Mouse (Mus musculus) midbrain, embryonic 13.5 days (tissue): ENCODE results near the gene Fanci. TPM values are rescaled to one million over a fixed set of nuclear protein-coding genes. Genes with fewer than 3 reads are reported as not detected.

Experiments
- ATAC-seq: fragments of 200-750 bp; cut with Nextera tagmentation; 2 replicates; pipeline ENCODE4 v1.8.0; 2017; ENCODE audit warnings: mild to moderate bottlenecking, moderate TSS enrichment, moderate library complexity
- H3K27ac ChIP-seq: fragments of 300-500 bp; sonication (generic); 2 replicates; pipeline ENCODE4 v1.5.1; 2015; ENCODE audit warnings: inconsistent platforms, mild to moderate bottlenecking, moderate library complexity
- H3K27me3 ChIP-seq: fragments of 300-500 bp; sonication (generic); 2 replicates; pipeline ENCODE4 v1.6.1; 2015; ENCODE audit warnings: mild to moderate bottlenecking, inconsistent platforms
- H3K36me3 ChIP-seq: fragments of 300-500 bp; sonication (generic); 2 replicates; pipeline ENCODE4 v1.6.1; 2015; ENCODE audit warnings: mild to moderate bottlenecking, inconsistent platforms
- H3K4me1 ChIP-seq: fragments of 300-500 bp; sonication (generic); replicated peaks from 2 replicates; pipeline ENCODE4 v1.6.1; 2015; ENCODE audit warnings: inconsistent platforms
- H3K4me2 ChIP-seq: fragments of 300-500 bp; sonication (generic); replicated peaks from 2 replicates; pipeline ENCODE4 v1.6.1; 2015; ENCODE audit warnings: moderate library complexity, mild to moderate bottlenecking, inconsistent platforms
- H3K4me3 ChIP-seq: fragments of 300-500 bp; sonication (generic); replicated peaks from 2 replicates; pipeline ENCODE4 v1.5.1; 2015; ENCODE audit warnings: mild to moderate bottlenecking, inconsistent platforms
- H3K9ac ChIP-seq: fragments of 300-500 bp; sonication (generic); replicated peaks from 2 replicates; pipeline ENCODE4 v1.6.1; 2015; ENCODE audit warnings: mild to moderate bottlenecking, inconsistent platforms
- H3K9me3 ChIP-seq: fragments of 300-500 bp; sonication (generic); 2 replicates; pipeline ENCODE4 v1.6.1; 2016; ENCODE audit warnings: mild to moderate bottlenecking, inconsistent platforms
- WGBS: fragments of 180-500 bp; shearing (Covaris S2); methylation state at CpG from one replicate; pipeline ENCODE4 v1.1.7; 2015; 5-methylcytosine and 5-hydroxymethylcytosine counted together
- polyA plus RNA-seq: library from polyadenylated mRNA; unstranded; fragments of >200 nt; fragmentation: Nextera tagmentation; extraction: Ambion mirVana; gene quantifications from 2 replicates; pipeline ENCODE4 v1.2.1, GENCODE M21; 2015

The Fanci gene
- polyA plus RNA-seq, 1 experiment from 2014 or later = 4.9 TPM

DNA sequence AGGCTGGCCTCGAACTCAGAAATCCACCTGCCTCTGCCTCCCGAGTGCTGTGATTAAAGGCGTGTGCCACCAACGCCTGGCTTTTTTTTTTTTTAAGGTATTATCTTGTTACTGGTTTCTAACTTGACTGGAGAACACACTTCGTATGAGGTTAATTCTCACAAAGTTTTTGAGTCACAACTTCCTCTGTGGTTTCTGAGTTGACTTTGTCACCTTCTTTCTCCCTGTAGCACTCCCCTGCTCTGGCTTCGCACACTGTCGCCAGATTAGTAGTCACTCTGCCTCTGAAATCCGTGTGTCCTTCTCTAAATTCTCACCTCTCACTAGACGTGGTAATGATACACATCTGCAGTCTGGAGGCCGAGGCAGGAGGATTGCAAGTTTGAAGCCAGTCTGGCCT, 31.1 kb downstream of the Fanci start:
- Histone ChIP-seq H3K4me1 (0 out of 2 replicates have a peak, but pooled peaks cover 5% of the 10 kb centered on the region), H3K4me2 (no peak overlapping the region), H3K9me3 (no peaks in the 10 kb centered on the region), H3K9ac (no peak overlapping the region), H3K27me3 (no peaks in the 10 kb centered on the region), H3K27ac (no peak overlapping the region), H3K4me3 (no peak overlapping the region), H3K36me3 (no peaks in the 10 kb centered on the region)
- no peak for ATAC-seq
- 94% methylated on average over 10 of the region's 10 CpGs for WGBS

DNA sequence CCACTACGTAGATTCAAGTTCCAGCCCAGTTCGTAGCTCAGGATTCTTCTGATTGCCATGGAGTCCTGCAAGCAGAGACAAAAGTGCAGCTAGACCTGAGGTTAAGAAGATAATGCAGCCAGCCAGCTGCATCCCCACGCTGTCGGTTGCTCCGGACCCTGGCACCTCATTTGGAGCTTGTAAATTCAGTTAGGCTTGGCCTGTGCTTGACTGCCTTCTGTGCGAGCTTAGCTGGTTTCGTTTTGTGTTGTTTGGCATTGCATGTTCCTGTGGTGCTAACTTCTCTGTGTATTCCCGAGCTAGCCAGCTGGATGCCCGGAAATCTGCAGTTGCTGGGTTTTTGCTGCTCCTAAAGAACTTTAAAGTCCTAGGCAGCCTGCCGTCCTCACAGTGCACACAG, 34.1 kb downstream of the Fanci start:
- no peaks in the 10 kb centered on the region for H3K9me3 ChIP-seq
- no peak overlapping the region for H3K9ac ChIP-seq
- 61% methylated on average over 10 of the region's 10 CpGs for WGBS
- ATAC-seq = no peak
- H3K4me3 ChIP-seq = no peak overlapping the region
- 0 out of 2 replicates have a peak, but pooled peaks cover 5% of the 10 kb centered on the region for H3K4me1 ChIP-seq
- H3K27ac ChIP-seq = no peak overlapping the region; the same call in 1 of the 2 replicates
- H3K27me3 ChIP-seq = no peaks in the 10 kb centered on the region
- no peaks in the 10 kb centered on the region for H3K36me3 ChIP-seq
- no peak overlapping the region for H3K4me2 ChIP-seq

DNA sequence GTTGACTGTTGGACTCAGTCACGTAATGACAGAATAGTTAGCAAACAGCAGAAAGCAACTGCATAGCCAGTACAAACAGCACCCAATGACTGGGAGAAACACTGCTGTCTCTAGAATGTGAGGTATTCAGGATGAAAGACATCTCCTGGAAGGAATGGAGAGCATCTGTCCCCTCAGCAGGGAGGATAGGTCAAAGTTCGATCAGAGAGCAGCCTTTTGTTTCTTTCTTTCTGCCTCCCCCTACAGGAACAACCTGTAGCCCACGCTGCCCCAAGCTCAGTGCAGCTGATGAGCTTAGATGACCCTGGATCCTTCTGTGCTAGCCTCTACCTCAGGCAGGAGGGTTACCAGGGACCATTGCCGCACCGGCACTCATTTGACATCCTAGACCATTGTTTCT, 36.5 kb downstream of the Fanci start:
- Histone ChIP-seq H3K9ac (no peak overlapping the region), H3K4me3 (no peak overlapping the region), H3K9me3 (no peaks in the 10 kb centered on the region), H3K4me1 (0 out of 2 replicates have a peak, but pooled peaks cover 5% of the 10 kb centered on the region), H3K27ac (no peak overlapping the region), H3K4me2 (no peak overlapping the region), H3K27me3 (no peaks in the 10 kb centered on the region), H3K36me3 (no peaks in the 10 kb centered on the region)
- WGBS = 54% methylated on average over 5 of the region's 5 CpGs
- no peak for ATAC-seq

DNA sequence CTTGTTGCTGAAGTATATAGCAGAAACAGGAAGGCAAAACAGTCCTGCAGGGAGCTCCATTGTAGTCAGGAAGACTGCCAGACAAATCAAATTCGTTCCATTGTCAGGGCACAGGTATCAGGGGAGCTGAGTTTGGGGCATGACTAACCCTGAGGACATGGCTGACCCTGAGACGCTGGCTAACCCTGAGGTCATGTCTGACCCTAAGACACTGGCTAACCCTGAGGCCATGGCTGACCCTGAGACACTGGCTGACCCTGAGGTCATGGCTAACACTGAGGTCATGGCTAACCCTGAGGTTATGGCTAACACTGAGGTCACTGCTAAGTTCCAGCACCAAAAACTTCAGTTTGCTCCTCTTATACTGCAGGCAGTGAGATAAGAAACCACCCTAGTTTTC, 48.3 kb downstream of the Fanci start:
- ATAC-seq = no peak
- Histone ChIP-seq H3K4me2 (no peak overlapping the region), H3K9ac (no peak overlapping the region), H3K9me3 (no peaks in the 10 kb centered on the region), H3K4me3 (no peak overlapping the region), H3K36me3 (peaks cover 25% of the 10 kb centered on the region), H3K27me3 (no peaks in the 10 kb centered on the region), H3K27ac (no peak overlapping the region), H3K4me1 (no peaks in the 10 kb centered on the region)
- 79% methylated on average over 2 of the region's 2 CpGs for WGBS

DNA sequence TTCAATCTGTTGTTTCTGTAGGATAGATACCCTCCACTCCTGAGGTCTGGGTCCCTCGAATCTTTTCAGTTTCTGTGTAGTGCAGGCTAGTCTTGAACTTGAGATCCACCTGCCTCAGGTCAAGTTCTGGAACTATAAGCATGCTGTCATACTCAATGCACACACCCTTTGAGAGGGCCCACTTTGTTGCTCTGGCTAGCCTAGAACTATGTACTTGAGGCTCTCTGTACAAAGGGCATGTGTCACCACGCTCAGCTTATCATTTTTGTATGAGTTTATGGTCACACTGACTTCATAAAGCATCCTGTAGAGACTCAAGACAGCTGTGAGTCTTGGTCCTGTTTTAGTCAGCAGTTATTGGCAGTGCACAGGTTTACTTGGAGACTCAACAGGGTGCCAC, 55.3 kb downstream of the Fanci start:
- H3K9ac ChIP-seq = no peak overlapping the region
- no peaks in the 10 kb centered on the region for H3K9me3 ChIP-seq
- no peaks in the 10 kb centered on the region for H3K27me3 ChIP-seq
- WGBS = 96% methylated on average over 2 of the region's 2 CpGs
- H3K36me3 ChIP-seq = peaks cover 84% of the 10 kb centered on the region
- H3K4me1 ChIP-seq = no peaks in the 10 kb centered on the region
- no peak for ATAC-seq
- H3K4me2 ChIP-seq = no peak overlapping the region
- H3K4me3 ChIP-seq = no peak overlapping the region
- no peak overlapping the region for H3K27ac ChIP-seq

DNA sequence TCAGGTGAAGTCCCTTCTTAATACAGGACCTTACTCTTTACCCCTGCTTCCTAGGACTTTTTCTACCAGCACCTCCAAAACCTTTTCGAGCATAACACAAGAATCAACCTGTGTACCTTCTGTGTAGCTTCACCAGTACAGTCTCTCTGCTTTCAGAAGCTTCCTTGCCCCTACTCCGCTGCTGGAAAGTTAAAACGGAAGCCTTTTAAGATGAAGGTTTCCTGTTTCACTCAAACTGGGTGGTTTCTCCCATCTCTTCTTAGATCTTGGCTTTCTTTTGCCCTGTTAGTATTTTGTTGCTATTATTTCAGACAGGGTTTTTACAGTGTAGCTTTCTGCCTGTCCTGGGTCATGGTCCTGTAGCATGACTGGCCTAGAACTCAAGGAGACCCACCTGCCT, 55.8 kb downstream of the Fanci start:
- H3K9me3 ChIP-seq = no peaks in the 10 kb centered on the region
- no peak overlapping the region for H3K9ac ChIP-seq
- WGBS = 94% methylated on average over 3 of the region's 3 CpGs
- no peak for ATAC-seq
- H3K27ac ChIP-seq = no peak overlapping the region
- peaks cover 84% of the 10 kb centered on the region for H3K36me3 ChIP-seq
- no peak overlapping the region for H3K4me3 ChIP-seq
- no peaks in the 10 kb centered on the region for H3K4me1 ChIP-seq
- no peak overlapping the region for H3K4me2 ChIP-seq
- no peaks in the 10 kb centered on the region for H3K27me3 ChIP-seq

DNA sequence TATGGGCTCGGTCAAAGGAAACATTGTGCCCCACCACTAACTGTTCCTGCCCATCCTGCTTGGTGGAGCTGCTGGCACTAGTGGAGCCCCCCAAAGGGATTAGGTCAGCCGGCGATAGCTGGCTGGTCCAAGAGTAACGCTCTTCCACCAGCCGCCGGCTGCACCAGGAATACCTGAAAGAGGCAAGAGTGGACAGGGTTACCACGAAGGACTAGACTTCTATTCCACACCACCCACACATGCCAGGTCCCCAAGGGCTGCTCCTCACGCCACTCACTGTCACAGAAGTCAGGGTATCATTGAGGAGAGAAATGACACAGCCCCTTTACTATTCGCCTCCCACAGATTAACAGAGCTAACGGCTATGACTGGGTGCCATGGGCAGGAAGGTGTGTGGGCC, 70.0 kb downstream of the Fanci start:
- H3K4me1 ChIP-seq = peaks cover 26% of the 10 kb centered on the region
- WGBS = 89% methylated on average over 10 of the region's 10 CpGs
- H3K9me3 ChIP-seq = no peaks in the 10 kb centered on the region
- H3K27me3 ChIP-seq = peaks cover 8% of the 10 kb centered on the region
- no peak overlapping the region for H3K4me2 ChIP-seq
- no peak overlapping the region for H3K27ac ChIP-seq
- no peak overlapping the region for H3K4me3 ChIP-seq
- ATAC-seq = no peak
- H3K36me3 ChIP-seq = peaks cover 63% of the 10 kb centered on the region
- no peak overlapping the region; the same call in 1 of the 2 replicates for H3K9ac ChIP-seq

DNA sequence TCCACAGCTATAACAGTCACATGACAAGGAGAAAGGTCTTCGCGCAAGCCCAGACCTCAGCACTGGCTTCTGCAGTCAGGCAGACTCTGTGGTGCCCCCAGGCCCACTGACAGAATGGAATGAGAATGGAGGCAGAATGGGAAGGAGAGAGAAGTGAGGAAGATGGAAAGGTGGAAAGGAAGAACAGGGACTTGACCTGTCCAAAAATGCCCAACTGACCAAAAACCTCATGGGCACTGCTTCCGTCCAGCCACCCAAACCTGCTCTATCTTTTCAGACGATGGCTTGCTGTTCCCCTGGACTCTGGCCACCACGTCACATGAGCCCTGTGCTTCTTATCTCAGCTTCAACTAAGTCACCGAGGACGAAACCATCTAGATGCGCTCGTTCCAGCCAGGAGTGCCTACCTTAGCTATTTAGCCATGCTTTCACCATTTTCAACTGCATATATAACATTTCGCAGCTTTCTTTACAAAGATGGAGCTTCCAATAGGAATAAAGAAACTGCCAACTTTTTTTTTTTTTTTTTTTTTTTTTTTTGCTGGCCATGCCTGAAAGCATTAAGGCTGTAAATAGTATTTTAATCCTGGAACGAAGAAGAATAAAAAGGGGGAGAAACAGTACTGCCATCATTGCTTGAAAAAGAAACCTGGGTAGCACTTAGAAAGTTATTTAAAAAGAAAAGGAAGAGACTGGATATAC, 71.8 kb downstream of the Fanci start:
- H3K9ac ChIP-seq = no peak overlapping the region; the same call in 1 of the 2 replicates
- peaks cover 37% of the 10 kb centered on the region for H3K4me1 ChIP-seq
- no peak overlapping the region for H3K4me2 ChIP-seq
- peaks cover 45% of the 10 kb centered on the region for H3K36me3 ChIP-seq
- H3K27ac ChIP-seq = no peak overlapping the region
- no peak overlapping the region for H3K4me3 ChIP-seq
- no peak for ATAC-seq
- H3K9me3 ChIP-seq = no peaks in the 10 kb centered on the region
- H3K27me3 ChIP-seq = peaks cover 13% of the 10 kb centered on the region
- WGBS = 93% methylated on average over 11 of the region's 11 CpGs

DNA sequence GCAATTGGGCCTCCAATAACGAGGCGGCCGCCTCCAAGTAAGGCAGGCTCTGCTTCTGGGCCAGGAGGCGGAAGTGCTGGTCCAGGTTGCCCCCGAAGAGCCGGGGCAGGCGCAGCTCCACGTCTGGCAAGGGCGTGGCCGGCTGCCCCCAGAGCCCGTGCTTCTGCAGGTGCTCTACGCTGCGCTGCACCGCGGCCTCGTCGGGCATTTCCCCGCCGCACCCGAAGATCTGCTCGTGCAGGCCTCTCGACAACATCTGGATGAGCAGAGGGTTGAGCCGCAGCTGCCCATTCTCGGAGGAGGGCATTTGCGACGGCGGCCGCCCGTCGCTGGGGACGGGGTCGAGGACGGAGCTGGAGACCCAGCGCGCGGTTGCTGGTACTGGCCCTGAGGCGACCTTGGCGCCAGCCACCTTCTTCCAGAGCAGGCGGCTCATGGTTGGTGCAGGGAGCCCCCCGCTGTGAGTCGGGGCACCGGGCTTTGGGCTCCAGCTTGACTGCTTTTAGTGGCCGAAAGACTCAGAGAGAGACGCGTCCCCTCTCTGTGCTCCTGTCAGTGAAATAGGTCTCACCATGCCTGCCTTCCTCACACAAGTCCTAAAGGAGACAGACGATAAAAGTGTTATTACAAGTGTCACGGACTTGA, 73.2 kb downstream of the Fanci start:
- peaks cover 21% of the 10 kb centered on the region for H3K27me3 ChIP-seq
- peak overlapping the region; percentile 92 for H3K4me2 ChIP-seq
- peak overlapping the region; percentile 86 for H3K4me3 ChIP-seq
- H3K4me1 ChIP-seq = peaks cover 37% of the 10 kb centered on the region
- 5% methylated on average over 47 of the region's 47 CpGs for WGBS
- H3K9me3 ChIP-seq = no peaks in the 10 kb centered on the region
- peaks cover 31% of the 10 kb centered on the region for H3K36me3 ChIP-seq
- ATAC-seq = no peak
- no peak overlapping the region for H3K27ac ChIP-seq
- peak overlapping the region; percentile 83 for H3K9ac ChIP-seq

DNA sequence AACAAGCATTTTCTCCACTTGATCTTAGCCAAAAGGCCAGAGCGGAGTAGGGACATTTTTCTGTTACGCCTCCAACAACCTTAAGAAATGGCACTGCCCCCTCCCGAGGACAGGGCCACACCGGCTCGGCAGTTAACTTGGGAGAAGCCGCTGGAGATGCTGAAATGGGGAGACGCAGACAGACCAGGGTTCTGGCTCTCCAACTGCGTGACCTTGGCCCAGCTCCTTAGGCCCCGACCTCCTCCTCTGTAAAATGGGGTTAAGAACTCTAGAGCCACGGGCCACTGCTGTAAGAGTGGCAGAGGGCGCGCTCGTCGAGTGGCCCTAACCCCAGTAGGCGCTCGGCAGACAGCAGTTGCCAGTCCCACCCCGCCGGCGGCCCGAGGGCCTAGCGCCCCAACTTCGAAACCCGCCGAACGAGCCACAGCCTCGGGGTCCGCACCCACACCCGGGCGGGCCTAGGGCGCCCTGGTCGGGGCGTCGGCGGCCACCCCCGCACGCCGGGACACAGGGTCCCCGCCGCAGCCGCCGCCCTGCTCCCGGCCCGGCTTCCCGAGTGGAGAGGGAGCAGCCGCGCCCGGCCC, 73.8 kb downstream of the Fanci start:
- Histone ChIP-seq H3K4me1 (peaks cover 37% of the 10 kb centered on the region), H3K4me3 (peak overlapping the region; percentile 86), H3K27me3 (peaks cover 21% of the 10 kb centered on the region), H3K27ac (peak overlapping the region; percentile 78), H3K4me2 (peak overlapping the region; percentile 92), H3K9ac (peak overlapping the region; percentile 83), H3K9me3 (no peaks in the 10 kb centered on the region), H3K36me3 (peaks cover 24% of the 10 kb centered on the region)
- peak; percentile 78 for ATAC-seq
- under 1% methylated on average over 44 of the region's 47 CpGs for WGBS

DNA sequence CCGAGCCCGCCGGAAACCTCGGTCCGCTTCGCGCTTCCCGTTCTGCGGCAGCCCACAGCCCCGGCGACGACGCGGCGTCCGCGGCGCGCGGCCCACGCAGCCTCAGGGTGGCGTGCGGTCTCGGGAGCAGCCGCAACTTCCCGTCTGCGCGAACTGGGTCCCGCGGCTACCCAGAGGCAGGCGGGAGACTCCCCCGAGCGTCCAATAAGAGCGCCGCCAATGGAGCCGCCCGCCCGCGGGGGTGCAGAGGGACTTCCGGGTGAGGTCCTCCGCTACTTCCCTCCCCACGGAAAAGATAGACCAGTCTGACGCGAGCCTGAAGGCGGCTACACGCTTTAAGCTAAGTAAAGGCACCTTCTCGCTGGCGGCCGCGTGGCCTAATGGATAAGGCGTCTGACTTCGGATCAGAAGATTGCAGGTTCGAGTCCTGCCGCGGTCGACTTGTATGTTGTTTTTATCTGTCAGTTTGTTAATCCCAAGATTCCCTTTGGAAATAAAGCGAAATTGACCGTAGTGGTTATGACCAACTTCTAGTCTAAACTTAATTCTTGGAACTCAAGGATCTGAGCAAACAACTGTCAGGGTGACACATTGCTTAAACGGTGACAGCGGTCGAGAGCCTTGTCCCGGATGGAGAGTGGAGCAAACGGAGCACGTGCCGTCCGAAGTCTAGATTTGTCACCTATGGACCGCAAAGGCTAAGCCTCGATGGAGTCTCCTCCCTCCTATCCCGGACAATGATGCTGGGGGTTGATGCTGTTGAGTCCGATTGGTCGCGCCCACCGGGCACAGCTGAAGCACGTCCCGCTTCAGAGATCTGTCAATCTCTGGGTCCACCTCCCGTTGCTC, 74.5 kb downstream of the Fanci start, which contains the start of gene Polg:
TSS of gene Polg (minus strand) at position 310 of the 849 bp plus-strand sequence.
- peak; percentile 96 for ATAC-seq

More for the DNA sequence above, 74.5 kb downstream of the Fanci start, which contains the start of gene Polg:
- H3K36me3 ChIP-seq = peaks cover 17% of the 10 kb centered on the region
- H3K4me1 ChIP-seq = peaks cover 37% of the 10 kb centered on the region
- peak within 1 kb of the TSS; percentile 83 for H3K9ac ChIP-seq
- peak within 1 kb of the TSS; percentile 86 for H3K4me3 ChIP-seq
- H3K27me3 ChIP-seq = peaks cover 21% of the 10 kb centered on the region
- WGBS = under 1% methylated on average over 73 of the region's 76 CpGs
- peak within 1 kb of the TSS; percentile 92 for H3K4me2 ChIP-seq
- H3K9me3 ChIP-seq = no peaks in the 10 kb centered on the region
- H3K27ac ChIP-seq = peak within 1 kb of the TSS; percentile 78
